Mouse (Mus musculus): ENCODE results near the gene Timm8a2. TPM values are rescaled to one million over a fixed set of nuclear protein-coding genes. Genes with fewer than 3 reads are reported as not detected.

Timm8a2 gene
- polyA plus RNA-seq, 1 experiment from 2014 or later, result not detected

DNA sequence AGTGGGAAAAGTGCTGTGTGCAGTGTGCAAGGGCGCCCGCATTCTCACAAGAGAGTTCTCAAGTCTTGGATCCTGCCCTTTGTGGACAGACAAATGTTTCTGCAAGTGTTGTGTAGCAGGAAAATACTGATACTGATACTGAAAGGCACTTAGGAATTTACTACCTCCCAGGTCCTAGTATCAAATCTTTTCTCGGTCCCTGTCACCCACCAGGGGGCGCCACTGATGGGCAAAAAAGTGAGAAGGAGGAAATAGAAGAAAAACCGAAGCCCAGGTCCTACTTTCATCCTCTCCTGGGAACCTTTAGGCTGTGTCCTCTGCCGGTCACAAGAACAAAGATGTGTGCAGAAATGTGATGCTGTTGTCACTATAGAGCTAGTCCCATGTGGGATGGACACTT, 45.0 kb downstream of the Timm8a2 start:
- 40% methylated on average over 6 of the region's 6 CpGs for WGBS (ENCODE audit: missing documents)
- H3K27ac ChIP-seq, result no peak overlapping the region

DNA sequence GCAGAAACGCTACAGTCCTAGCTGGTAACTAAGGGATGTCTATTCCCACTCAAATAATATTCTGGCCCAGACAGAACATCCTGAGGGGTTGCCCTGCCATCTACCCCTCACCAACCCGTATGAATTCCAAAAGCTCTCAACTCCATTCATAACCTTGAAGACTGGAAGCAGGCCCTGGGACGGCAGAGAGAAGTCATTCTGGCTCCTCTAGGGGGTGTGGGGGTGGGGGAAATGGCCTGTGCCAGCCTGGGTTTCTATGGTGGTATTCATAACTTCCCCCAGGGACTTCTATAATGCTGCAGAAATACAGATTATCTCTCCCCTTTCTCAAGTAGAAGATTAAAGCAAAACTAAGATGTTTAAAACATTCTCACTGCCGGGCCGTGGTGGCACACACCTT, 45.4 kb downstream of the Timm8a2 start:
- WGBS (ENCODE audit: missing documents), result 76% methylated on average over 5 of the region's 5 CpGs
- Histone ChIP-seq H3K79me2 (ENCODE audit: inconsistent target) (no peaks in the 10 kb centered on the region), H3K4me3 (ENCODE audit: inconsistent target) (no peak overlapping the region), H3K36me3 (ENCODE audit: inconsistent target) (no peaks in the 10 kb centered on the region), H3K27ac (no peak overlapping the region)

More for the DNA sequence above, 45.0 kb downstream of the Timm8a2 start:
- no peak overlapping the region for H3K4me3 ChIP-seq (ENCODE audit: inconsistent target)
- no peaks in the 10 kb centered on the region for H3K79me2 ChIP-seq (ENCODE audit: inconsistent target)
- no peaks in the 10 kb centered on the region for H3K36me3 ChIP-seq (ENCODE audit: inconsistent target)

DNA sequence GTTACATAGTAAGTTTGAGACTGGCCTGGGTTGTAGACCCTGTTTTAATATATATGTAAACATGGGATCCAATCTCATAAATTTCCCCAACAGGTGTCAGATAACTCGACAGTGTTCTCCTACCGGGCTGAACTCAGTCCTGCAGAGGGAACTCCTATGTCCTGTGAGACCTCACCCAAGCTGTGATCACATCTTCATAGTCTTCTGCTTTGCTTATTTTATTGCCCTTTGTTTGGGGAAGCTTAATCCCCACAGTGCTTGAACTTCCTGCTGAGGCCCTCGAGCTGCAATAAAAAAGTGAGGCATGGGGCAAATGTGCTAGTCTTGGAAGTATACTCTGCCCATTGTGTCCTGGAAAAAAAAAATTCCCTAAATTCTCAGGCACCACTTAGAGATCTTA, 46.8 kb downstream of the Timm8a2 start:
- Histone ChIP-seq H3K79me2 (ENCODE audit: inconsistent target) (no peaks in the 10 kb centered on the region), H3K36me3 (ENCODE audit: inconsistent target) (no peaks in the 10 kb centered on the region), H3K4me3 (ENCODE audit: inconsistent target) (no peak overlapping the region), H3K27ac (no peak overlapping the region)
- 38% methylated on average over 3 of the region's 3 CpGs for WGBS (ENCODE audit: missing documents)

DNA sequence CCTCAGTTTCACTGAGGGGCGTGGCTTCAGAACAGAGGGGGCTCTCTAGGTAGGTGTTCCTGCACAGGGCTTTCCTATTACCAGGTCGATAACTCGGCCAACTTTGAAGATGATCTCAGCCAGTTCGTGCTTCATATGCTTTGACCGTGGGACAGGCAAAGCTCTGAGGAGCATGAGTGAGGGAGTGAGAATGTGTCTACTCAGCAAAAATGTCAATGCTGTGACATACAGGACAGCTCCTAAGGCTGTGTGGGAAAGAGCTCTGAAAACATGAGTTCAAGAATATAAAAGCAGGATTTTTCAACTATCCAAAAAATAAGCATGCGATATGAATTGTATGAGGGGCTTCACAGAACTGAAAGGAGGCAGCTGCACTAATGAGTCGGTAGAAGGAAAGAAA, 49.0 kb downstream of the Timm8a2 start:
- Histone ChIP-seq H3K79me2 (ENCODE audit: inconsistent target) (no peaks in the 10 kb centered on the region), H3K36me3 (ENCODE audit: inconsistent target) (no peaks in the 10 kb centered on the region), H3K4me3 (ENCODE audit: inconsistent target) (no peak overlapping the region), H3K27ac (no peak overlapping the region)
- 89% methylated on average over 7 of the region's 7 CpGs for WGBS (ENCODE audit: missing documents)

DNA sequence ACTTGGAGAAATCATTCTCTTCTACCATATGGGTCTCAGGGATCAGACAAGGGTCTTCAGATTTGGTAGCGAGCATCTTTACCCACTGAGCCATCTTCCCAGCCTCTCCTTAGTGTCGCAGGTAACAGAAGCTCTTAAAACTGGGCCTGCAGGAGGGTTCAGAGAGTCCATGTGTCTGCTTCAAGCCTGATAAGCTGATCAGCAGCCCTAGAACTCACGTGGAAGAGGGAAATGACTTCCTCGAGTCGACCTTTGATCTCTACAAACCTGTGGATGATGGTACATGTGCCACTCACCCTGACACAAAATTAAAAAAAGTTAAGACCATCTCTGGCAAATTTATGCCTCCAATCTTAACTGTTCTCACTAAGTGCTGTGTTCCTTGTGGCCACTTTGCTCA, 53.5 kb downstream of the Timm8a2 start:
- no peak overlapping the region for H3K4me3 ChIP-seq (ENCODE audit: inconsistent target)
- H3K36me3 ChIP-seq (ENCODE audit: inconsistent target), result no peaks in the 10 kb centered on the region
- WGBS (ENCODE audit: missing documents), result 96% methylated on average over 5 of the region's 5 CpGs
- H3K27ac ChIP-seq, result no peak overlapping the region
- no peaks in the 10 kb centered on the region for H3K79me2 ChIP-seq (ENCODE audit: inconsistent target)

Other genes with a start within 250 kb of the Timm8a2 start
- 0.34 to 0.47 TPM (median 0.47 TPM) in 3 replicates for gene Dock9, start 236.8 kb upstream of the Timm8a2 start, polyA plus RNA-seq (2018)
- gene Ubac2, start 156.1 kb upstream of the Timm8a2 start, polyA plus RNA-seq (2018), result 14.7 to 27.5 TPM (median 24.4 TPM) in 3 replicates
- gene Gpr18, start 118.9 kb upstream of the Timm8a2 start, polyA plus RNA-seq (2018), result 0.20 to 0.28 TPM (median 0.22 TPM) in 3 replicates
- gene Gpr183, start 69.5 kb upstream of the Timm8a2 start, polyA plus RNA-seq (2018), result 2.6 to 26.1 TPM (median 8.0 TPM) in 3 replicates
- 98.5 to 135 TPM (median 122 TPM) in 3 replicates for gene Tm9sf2, start 72.4 kb downstream of the Timm8a2 start, polyA plus RNA-seq (2018)
- 3.0 to 8.1 TPM (median 6.6 TPM) in 3 replicates for gene Clybl, start 147.0 kb downstream of the Timm8a2 start, polyA plus RNA-seq (2018)

All from macrophage (primary cell).